Mouse (Mus musculus) left cerebral cortex, adult 18-20 months (tissue): ENCODE measurements around the gene Fhod1. TPM values are rescaled to one million over a fixed set of nuclear protein-coding genes. Genes with fewer than 3 reads are reported as not detected.
"Not testable (repeated sequence)": the region's sequence is repeated elsewhere in the genome, so short reads cannot be mapped to it uniquely, and the experiment has no call there.

Experiments
- DNase-seq, 2 experiments: peaks; one replicate each; pipeline ENCODE4 v3.0.0; 2021 to 2022; ENCODE audit warnings: low spot score in 2 of 2, mixed read lengths in 1 of 2
- total RNA-seq, 2 experiments: library from RNA; stranded (reverse); gene quantifications; 2 replicates each; pipeline ENCODE4 v1.2.3; 2021

The Fhod1 gene
- total RNA-seq, 2 experiments from 2014 or later = 3.1 to 3.3 TPM

DNA sequence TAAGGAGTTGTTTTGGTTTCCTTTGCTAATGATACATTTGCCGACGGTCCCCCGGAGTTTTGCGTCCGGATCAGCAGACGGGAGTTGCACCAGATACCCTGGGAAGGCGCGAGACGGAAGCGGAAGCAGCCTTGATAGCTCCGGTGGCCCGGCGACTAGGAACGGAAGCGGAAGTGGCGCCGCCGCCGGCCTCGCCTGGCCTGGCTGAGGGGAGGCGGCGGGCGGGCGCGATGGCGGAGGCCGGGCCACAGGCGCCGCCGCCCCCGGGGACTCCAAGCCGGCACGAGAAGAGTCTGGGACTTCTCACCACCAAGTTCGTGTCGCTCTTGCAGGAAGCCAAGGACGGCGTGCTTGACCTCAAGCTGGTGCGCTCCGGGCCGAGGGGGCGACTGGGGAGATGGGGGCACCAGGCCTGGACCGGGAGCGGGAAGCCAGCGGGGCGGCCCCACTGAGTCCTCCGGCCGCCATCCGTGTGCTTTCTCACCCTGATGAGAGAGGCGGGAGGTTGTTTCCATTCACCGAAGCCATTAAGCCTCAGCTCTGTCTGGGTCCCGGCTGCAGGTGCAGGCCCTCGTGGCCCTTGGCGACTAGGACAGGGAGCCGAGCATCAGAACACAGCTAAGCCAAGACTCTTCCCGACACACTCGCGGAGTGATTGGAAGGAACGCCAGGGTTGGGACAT, 50.1 kb downstream of the Fhod1 start, which contains the start of gene E2f4:
Gene E2f4 (plus strand): TSS at position 153 of the 682 bp plus-strand sequence.
- DNase-seq = peak; percentile 94 to 95

DNA sequence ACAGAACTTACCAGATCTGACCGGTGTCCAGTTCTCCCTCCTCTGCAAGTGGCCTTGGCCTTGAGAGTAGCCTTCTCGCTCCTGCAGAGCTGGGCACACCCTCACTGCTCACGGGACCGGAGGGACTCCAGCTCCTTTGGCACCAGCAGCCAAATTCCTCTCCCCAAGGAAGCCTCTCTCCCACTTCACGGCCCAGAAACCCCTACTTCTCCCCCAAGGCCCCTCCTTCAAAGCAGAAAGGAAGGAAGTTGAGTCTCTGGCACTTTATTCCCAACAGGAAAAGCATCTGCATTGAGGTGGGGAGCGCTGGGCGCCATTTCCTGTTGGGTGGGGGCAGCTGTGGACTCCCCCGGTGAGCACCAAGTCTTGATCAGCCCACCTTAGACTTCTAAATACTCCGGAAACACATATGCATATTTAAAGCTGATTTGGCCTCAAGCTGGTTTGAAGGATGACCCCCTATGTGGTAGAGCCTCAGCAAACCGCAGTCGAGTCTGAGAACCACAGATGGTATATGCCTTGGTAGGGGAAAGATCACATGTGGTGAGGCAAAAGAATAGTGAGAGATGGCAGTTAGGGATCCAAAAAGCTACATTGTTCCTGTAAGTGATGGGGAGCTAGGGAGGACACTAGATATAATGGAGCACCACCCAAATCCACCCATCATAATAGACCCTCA, 51.7 kb downstream of the Fhod1 start, which contains the start of gene Exoc3l:
Gene Exoc3l (minus strand): TSS at position 207 of the 679 bp plus-strand sequence.
- DNase-seq = no peak

DNA sequence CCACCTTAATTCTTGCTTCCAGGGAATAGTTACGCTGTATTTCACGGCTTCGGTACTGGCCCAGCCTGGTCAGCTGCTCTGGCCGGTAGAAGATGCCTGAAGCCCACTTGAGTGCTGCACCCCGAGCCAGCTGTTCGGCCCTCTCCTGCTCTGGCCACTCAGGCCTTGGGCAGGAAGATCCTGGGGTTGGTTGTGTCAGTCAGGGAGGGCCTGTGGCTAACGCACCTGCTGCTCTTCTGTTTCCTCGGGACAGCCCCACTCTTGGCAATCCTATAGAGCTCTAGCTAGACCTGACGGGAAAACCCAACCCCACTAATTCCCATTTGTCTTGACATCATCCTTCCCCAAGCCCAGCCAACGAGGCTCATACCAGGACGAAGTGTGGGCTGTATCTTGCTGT, 52.5 kb downstream of the Fhod1 start:
- no peak for DNase-seq

DNA sequence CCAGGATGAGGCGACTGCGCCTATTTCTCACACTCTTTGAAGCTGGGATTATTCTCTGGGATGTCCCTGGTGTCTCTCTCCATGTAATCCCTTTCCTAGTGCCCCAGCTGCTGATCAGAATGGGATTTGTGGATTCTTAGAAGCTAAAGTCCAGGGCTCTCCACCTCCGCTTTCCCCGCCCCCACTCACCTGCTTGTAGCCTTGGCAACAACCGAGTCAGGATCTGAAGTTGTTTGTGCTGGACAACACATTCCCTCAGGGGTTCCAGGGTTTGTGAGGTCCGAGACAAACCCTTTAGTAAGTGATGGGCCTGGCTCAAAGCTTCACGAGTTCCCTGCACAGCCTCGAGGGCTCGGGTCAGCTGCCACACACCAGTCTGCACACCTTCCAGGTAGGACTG, 53.0 kb downstream of the Fhod1 start:
- DNase-seq = no peak

DNA sequence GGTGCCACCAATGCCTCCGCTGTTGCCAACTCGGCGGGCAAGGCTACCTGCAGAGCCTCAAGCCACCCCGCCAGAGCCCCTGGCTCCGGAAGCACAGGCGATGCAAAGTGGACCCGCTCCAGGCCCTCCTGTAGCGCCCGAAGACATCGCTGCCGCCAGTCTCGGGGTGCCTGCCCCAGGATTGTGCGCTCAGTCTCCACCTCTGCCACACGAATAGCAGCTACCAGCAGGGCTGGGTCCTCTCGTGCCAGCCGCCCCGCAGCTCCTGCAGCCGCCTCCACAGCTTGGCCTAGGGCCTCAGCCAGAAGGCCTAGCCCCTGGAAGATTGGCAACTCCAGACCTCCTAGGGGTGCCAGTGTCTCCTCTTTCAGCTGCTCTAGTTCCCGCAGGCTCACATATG, 54.3 kb downstream of the Fhod1 start:
- DNase-seq = no peak

DNA sequence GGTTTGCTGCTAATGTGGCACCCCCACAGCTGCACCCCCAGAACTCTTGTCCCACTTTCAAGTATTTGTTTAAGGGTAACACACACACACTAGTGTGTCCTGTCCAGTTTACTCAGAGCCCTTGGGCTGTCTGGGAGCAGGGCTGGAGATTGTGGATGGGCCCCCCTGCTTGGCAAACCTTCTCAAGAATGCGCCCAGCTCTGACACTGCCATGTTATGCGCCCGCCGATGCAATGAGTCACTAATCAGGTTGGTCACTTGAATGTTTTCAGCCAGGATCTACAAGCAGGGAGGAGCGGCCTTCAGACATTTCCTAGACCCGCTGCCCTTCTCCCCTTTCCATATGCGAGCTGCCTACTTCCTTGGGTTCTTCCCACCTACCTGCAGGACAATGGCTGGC, 55.3 kb downstream of the Fhod1 start:
- no peak for DNase-seq

DNA sequence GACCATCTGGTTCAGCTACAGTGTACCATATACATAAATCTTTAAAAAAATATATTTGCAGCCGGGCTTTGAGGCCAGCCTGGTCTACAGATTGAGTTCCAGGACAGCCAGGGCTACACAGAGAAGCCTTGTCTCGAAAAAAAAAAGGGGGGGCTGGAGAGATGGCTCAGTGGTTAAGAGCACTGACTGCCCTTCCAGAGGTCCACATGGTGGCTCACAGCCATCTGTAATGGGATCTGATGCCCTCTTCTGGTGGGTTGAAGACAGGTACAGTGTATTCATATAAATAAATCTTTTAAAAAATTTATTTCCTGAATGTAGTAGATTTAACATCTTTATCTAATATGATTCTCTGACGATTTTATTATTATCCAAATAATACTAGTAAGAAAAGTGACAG, 56.0 kb downstream of the Fhod1 start:
- DNase-seq = not testable (repeated sequence)

DNA sequence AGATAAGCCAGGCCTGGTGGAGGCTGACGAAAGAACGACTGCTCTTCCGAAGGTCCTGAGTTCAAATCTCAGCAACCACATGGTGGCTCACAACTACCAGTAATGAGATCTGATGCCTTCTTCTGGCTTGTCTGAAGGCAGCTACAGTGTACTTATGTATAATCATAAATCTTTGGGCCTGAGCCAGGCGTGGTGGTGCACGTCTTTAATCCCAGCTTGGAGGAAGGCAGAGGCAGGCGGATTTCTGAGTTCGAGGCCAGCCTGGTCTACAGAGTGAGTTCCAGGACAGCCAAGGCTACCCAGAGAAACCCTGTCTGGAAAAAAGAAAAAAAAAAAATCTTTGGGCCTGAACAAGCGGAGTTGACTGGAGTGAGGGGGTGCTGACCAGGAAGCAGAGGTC, 56.4 kb downstream of the Fhod1 start:
- DNase-seq = not testable (repeated sequence)

DNA sequence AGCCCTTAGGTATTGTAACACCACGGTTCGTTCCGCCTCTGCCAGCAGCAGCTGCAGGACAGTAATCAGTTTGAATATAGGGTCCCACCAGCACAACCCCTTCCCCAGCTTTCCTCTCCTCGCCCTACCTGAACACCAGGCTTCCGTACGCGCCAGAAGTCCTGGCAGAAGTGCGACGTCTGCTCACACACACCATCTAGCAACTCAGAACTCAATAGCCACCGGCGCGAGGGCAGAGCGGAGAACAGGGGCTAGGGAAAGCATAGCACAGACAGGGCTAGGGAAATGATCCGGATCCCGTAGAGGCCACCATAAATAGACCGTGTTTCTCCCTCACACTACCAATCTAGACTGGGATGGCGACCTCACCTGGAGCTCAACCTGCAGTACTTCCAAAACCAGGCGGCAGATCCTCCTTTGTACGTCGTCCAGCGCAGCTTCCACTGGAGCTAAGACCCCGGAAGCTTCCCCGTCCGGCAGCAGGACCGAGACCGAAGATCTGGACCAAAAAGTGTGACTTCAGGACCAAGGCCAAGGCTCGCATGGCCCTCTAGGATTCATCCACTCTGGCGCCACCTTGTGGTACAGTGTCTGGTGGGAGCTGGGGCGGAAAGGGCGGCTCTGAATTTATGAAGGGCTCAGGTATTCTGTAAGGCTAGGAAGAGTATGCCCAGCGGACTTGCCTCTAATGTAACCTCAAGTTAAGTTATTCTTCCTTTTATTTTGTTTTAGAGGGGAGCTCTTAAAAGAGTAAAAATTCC, 57.0 kb downstream of the Fhod1 start:
- DNase-seq = peak; percentile 77 to 90

DNA sequence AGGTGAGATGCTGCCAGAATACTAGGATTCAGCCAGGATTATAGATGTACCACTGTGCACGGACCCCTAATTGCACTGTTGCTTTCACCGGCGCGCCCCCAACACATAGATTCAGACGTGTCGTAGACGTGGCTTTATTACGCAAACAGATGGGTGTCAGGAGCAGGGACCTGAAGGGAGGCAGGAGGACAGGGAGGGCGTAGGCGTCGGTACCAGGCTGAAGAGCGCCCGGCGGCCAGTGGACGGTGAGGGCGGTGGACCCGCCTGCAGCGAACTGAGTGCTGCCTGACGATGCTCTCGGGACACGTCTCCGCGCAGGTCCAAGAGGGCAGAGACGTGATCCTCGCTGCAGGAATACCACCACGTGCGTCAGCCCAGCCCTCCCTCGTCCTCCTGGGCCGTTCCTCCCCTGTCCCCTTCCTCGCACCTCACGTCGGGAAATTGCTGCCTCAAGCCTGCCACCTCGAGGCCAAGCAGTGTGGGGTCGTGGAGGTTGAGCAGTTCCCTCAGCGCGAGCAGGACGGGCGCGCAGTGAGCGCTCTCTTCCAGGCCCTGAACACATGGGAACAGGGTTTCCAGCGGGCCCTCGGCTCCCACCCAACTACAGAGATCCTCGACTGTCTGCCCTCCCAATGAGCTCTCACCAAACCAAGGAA, 57.8 kb downstream of the Fhod1 start, which contains the start of gene 4931428F04Rik:
Gene 4931428F04Rik (minus strand): TSS at position 60 of the 656 bp plus-strand sequence.
- DNase-seq = peak; percentile 40 to 41

DNA sequence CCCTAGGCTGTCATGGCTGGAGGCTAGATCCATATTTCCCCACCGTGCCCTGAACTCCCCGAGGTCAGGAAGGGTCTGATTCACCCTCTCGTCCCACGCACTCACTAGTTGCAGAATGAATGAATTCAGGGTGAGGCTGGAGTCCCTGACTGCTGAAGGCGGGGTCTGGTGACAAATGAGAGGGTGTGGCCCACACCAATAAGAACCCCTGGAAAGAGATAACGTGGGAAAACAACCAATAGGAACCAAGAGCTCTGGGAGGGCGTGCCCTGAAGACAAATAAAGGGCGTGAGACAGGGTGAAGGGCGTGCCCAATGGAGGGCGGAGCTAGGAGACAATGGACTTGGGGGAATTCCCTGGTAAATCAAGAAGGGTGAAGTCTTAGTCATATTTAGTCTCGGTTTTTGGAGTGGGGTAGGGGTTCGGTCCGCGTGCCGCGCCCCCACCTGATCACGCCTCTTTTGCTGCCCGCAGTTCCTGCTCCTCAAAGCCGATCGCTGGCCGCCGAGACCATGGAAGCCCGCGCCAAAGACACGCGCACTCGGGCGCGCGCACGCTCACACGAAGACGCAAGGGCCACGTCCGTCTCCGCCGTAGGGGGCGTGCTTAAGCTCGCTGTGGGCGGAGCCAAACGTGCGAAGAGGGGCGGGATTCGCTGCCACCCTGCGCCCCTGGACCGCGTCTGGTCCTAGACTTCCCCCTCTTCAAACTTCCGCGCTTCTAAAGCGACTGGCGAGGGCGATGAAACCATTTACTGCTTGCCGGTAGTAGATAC, 58.6 kb downstream of the Fhod1 start:
- peak; percentile 93 to 94 for DNase-seq

DNA sequence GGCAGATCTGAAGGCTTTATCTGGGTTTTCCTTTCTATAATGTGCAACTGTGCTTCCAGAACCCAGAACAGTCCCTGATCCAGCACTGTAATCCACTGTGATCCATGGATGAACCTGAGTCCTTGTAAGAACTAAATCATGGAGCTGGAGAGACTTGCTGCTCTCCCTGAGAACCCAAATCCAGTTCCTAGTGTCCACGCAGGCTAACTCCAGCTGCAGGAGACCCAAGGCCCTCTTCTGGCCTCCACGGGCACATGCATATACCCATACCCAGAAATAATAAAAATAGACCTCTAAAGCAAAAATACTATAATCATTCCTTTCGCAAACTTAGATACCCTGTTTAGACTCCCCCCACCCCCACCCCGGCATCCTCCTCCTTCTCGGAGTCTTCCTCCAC, 59.5 kb downstream of the Fhod1 start:
- DNase-seq = no peak

DNA sequence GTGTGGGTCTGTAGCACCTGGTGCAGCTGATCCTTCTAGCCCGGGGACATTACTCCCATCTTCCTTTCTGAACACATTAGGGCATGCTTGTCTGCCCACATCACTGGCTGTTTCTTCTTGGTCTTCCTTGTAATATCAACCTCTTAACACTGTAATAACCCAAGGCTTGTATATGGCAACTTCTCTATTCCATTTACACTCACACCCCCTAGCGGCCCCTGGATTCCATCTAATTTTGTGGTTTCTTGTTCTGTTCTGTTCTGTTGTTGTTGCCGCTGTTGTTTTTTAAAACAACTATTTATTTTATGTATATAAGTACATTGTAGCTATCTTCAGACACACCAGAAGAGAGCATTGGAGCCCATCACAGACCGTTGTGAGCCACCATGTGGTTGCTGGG, 60.8 kb downstream of the Fhod1 start:
- DNase-seq = no peak

DNA sequence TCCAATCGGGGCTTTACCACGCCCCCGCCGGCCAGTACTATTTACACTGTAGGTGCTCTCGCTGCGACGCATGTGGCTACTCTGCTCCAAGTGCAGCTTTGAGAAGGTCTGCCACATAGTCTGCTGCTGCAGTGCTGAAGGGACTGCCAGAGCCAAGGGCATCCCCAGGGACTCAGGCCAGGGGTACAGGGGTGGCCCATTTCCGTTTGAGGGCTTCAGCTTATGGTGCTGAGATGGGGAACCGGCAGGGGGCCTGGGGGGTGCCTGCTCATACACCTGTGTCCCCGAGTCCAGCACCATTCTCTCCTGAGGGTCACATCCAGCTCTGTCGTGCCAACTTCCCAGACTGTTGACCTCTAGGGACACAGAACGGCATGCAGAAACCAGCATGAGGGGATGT, 62.2 kb downstream of the Fhod1 start:
- no peak for DNase-seq

DNA sequence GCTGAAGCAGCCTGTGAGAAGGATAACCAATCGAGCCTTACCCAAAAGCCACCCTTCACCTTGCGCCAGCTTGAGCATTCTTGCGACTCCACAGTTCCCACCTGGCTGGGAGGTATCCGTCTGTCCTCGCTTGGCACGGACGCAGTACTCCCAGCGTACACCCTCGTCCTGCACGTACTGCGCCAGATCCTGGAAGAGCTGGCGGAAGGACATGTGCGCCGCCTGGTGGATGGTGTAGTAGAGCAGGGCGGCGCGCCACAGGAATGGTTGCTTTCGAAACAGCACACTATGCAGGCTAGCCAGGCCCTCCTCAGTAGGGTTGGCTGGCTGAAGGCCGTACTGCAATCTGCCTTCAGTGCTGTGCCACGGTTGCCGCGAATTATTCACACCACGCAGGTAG, 64.7 kb downstream of the Fhod1 start:
- no peak for DNase-seq

DNA sequence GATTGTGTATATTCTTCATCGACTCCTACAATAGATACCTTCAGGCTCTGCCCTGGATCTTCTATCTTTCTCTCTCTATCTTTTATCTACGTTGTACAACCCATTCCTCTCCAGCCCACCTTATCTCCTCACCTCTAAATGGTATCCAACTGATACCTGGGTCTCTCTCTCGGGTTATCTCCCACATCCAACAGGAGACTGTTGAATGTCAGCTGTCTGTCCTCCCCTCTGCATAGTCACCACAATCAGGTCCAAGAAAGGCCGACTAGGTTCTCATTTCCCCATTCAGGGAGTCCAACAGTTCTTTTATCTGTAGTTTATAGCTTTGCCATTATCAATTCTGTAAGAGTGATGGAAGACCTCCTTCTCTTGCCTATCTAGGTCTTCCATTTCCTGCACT, 65.5 kb downstream of the Fhod1 start:
- DNase-seq = no peak

DNA sequence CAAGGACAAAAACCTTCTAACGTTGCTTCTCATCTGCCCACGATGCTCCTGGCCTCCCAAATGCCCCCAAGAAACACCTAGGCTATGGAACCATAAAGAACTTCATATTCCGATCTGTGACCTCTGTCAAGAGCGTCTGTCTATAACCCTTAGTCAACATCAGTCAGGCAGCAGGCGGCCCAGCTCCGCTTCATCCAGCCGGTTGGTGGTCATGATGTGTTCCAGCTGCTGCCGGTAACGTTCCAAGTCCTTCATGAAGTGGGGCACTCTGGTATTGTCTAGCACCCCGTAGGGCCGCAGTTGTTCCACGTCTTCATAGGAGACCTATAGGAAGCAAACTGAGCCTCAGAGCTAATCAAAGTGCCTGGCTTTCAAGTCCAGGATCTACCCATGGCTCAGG, 65.9 kb downstream of the Fhod1 start:
- no peak for DNase-seq

DNA sequence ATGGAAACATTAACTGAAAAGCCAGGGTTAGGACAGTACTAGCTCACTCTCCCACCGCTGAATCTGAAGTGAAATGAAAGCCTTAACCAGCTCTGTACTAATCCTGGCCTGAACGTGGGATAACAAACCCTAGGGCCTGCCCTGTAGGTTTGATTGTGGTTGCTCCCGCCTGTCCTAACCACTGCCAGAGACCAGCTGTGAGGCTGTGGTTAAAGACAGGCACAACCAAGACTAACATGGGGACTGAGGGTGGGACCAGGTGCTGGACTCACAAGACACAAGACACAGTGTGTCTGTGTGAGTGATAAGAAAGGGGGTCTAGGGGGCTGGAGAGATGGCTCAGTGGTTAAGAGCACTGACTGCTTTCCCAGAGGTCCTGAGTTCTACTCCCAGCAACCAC, 67.2 kb downstream of the Fhod1 start:
- no peak for DNase-seq
